Mouse (Mus musculus) ovary, adult 18-20 months (tissue): ENCODE results near the gene Lypd4.

Experiments
- DNase-seq: peaks from one replicate; pipeline ENCODE4 v3.0.0; 2022; ENCODE audit warnings: low spot score, mixed read lengths

The Lypd4 gene

GRCm38 (mm10) chr7:24887096-24887495 is 17.4 kb upstream of the Lypd4 start:
- DNase-seq = no peak

DNA sequence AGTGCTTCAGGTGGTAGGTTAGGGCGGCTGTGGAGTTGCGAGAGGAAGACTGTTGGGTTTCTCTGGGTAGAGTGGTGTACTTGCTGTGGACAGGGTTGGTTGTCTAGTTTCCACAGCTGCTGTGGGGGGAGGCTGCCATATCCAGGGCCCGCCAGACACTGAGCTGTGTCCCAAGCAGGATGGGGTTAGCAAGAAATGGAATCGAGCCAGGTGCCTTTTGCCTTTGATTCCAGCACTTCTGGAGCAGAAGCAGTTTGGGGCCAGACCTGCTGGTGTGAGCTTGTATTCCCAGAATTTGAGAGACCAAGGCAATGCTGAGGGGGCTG is 16.5 kb upstream of the Lypd4 start:
- DNase-seq = no peak

DNA sequence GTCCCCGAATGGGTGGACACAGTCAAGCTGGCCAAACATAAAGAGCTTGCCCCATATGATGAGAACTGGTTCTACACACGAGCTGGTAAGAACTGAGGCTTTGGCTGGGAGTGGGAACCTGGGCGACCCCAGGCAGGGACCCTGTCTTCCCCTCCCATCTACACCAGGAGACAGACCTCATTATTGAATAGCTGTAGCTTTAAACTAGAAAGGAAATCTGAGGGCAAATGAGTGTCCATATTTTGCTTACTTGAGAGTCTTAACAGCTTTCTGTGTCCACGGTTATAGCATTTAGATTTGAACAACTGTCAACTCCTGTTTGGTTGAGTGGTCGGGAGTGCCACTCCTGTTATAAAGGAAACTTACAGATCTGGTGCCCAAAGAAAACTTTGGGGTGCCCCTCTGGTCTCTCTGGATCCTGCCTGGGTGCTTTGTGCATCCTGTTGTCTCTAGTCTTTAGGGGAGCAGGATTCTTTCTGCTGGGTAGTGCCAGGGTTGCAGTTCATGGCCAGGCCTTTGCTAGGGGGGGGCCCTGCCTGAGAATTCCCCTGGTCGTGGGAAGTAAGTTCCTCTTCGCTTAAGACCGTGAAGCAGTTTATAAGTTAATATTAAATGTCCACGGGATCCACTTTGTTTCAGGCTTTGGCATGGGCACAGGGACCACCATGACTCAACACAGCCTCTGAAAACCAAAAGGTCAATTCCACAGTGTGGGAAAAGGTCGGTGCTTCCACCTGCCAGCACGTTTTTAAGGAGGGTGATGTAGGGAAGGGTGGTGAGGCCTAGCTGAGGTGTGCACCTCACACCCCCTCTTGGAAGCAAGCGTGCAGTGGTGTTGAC is 15.9 kb upstream of the Lypd4 start:
- no peak for DNase-seq

- DNase-seq = no peak
Measured at GRCm38 (mm10) chr7:24884693-24885291, 15.1 kb upstream of the Lypd4 start.

GRCm38 (mm10) chr7:24883896-24884692 is 14.4 kb upstream of the Lypd4 start, which contains the start of gene Rps19:
Gene Rps19, plus strand, starts transcription at chr7:24884371.
- peak; percentile 98 for DNase-seq

DNA sequence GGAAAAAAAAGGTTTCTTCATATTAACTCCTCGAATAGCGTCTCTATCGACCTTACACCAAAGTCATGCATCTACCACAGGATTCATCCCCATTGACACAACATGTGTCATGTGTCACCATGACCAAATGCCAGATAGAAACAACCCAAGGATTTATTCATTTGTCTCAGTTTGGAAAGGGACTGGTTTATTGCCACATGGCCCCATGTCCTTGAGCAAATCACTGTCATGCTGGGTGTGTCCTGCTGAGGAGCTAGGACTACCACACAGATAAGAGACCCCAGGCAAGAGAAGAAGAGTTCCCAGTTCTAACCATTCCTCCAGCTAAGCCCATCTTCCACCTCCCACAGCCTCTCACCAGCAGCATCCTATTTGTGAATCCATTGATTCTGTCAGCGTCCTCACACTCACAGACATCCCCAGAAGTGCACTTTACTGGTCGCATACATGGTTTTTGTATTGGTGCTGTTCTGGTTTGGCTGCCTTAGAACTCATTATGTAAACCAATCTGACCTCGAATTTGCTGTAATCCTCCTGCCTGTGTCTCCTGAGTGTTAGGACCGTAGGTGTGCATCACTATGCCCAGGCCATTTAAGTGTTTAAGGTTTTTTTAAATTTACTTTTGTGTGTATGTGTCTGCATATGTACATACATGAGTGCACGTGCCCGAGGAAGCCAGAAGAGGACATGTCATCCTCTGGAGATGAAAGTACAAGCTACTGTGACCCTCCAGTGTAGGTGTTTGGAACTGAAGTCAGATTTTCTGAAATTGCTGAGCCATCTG is 12.9 kb upstream of the Lypd4 start:
- no peak for DNase-seq

- DNase-seq = no peak
Measured at GRCm38 (mm10) chr7:24879620-24880019, 9.9 kb upstream of the Lypd4 start.

GRCm38 (mm10) chr7:24877588-24877987 is 7.8 kb upstream of the Lypd4 start:
- no peak for DNase-seq

DNA sequence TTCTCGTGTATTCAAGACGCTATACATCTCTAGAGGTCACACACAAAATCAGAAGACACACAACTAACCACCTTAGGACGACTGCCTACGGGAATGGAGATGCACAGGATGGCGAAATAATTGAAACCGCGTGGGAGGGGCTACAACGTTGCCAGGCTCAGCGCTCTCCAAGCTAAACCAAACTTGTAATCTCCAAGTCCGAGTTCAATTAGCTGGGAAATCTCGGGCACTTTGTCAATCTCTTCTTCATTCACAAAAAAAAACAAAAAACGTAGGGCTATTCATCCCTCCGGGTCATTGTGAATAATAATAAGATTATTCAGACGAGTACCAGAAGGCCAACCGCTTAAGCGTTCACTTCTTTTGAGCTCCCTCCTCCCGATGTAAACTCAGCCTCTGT is 661 bp downstream of the Lypd4 start:
- no peak for DNase-seq

DNA sequence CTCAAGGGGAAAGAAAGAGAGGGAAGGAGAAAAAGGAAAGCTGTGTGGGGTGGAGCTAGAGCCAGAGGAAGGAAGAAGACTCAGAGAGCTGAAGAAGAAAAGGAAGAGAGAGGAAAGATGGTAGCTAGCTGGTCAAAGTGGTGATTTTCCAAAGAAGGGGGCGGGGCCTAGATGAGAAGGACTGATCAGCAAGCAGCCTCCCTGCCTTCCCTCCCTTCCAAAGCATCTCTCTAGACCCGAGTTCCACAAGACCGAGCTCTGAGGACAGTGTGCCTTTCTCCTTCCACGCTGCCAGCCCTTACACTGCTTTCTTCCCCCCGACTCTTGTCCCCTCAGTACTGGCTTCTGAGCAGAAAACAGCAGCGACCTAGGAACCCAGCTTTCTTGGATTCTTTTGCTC is 5.6 kb downstream of the Lypd4 start:
- DNase-seq = no peak

- no peak for DNase-seq
Measured at GRCm38 (mm10) chr7:24862853-24863252, 6.9 kb downstream of the Lypd4 start.

- no peak for DNase-seq
Measured at GRCm38 (mm10) chr7:24861913-24862312, 7.8 kb downstream of the Lypd4 start, which contains the start of gene Gm9844. Gene Gm9844, plus strand, starts transcription at chr7:24862213.

DNA sequence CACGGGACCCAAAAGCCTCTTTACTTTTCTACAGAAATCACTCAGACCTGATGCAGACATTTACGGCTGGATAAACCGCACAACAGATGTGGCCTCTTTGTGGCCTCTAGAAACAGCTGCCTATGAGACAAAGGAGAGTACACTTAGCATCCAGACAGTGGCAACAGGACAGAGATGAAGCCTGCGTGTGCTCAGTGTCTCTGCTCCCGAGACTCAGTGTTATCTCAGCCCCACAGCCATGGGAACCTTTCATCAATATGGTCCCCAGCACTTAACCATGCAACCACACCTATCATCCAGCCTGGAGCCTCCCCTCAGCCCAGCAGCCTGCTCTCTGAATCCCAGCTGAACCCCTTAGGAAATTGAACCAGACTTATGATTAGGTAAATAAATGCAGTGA is 10.5 kb downstream of the Lypd4 start:
- DNase-seq = no peak

DNA sequence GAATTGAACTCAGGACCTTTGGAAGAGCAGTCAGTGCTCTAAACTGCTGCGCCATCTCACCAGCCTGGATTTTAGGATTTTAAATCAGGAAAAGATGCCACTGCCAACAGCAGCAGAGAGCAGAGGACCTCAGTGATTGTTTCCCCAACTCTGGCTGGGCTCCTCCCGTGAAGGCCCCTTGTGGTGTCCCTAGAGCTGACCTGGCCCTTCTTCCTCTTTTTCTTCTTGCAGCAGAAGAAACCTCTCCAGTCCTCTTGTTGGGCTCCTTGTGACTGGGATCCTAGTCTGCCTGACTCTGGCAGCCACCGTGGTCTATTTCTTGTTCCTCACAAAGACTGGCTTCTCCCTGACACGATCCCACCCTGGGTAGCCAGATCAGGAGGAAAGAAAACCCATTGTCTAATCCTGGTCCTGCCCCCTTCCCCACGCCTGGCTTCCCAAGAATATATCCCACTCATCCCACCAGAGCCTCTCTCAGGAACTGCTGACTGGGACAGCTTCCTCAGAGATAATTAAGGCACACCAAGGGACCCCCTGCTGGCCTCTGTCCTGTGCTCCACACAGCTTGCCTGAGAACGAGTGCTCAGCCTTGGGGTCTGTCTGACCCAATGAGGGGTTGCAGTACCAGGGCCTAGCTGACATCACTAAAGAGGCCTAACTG is 13.2 kb downstream of the Lypd4 start:
- DNase-seq = no peak

GRCm38 (mm10) chr7:24853695-24854094 is 16.0 kb downstream of the Lypd4 start:
- no peak for DNase-seq

DNA sequence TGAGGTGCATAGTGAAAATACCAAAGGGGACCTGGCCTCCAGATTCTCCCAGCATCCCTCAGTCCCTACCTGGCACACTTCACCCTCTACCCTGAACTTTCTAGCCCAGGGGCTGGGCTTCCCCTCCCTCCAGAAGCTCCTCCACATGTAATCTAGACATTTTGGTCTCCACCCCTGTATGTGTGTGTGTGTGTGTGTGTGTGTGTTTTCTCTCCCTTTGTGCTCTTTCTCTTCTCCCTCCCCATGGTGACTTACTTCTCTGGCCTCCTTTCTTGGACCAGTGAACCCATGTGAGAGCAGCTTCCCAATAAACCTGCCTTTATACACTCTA is 16.5 kb downstream of the Lypd4 start:
- DNase-seq = no peak

DNA sequence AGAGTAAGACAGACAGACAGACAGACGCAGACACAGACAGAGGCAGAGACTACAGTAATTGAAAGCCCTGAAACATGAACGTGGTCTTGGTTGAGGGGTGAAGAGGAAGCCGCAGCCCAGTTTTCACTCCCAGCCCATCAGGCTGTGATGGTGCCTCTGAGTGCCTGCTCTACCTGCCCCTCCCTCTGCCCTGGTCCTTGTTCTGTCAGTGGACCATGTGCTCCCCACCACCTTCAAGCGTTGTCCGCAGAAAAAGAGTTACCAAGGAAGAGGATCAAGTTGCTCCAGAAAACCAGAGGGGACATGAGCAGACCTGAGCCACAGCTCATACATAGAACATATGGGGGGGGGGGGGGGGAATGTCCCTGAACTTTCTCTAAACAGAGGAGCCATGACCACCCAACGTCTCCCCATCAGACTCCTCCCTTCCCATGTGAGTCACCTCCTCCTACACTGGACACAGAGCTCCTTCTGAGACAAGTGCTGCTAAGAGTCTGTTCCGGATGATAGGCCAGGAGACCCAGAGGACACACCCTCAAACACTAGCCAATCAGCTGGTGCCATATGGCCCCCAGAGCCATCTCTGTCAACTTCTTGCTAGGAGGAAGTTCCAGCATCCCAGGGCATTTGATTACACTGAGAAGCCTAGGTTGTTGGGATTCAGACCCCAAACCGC is 17.0 kb downstream of the Lypd4 start:
- no peak for DNase-seq

DNA sequence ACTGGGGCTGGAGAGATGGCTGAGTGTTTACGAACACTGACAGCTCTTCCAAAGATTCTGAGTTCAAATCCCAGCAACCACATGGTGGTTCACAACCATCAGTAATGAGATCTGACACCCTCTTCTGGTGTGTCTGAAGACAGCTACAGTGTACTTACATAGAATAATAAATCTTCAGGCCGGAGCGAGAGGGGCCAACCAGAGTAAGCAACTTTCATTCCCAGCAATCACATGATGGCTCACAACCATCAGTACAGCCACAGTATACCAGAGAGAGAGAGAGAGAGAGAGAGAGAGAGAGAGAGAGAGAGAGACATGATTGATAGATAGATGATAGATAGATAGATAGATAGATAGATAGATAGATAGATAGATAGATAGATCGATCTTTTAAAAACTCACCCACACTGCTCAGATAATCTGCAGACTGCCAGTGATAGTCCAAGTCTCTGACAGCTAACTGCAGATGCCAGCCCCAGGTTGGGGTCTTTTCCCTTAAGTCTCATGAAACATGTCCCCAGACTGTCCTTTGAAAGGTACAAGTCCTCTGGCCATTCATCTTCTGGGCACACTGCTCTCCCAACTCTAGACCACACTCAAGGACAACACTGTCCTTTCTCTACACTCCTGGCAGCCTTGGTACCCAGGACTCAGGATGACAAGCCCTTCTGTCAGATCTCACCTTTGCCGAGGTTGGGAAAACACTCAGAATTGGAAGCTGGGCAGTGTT is 18.0 kb downstream of the Lypd4 start:
- DNase-seq = no peak

DNA sequence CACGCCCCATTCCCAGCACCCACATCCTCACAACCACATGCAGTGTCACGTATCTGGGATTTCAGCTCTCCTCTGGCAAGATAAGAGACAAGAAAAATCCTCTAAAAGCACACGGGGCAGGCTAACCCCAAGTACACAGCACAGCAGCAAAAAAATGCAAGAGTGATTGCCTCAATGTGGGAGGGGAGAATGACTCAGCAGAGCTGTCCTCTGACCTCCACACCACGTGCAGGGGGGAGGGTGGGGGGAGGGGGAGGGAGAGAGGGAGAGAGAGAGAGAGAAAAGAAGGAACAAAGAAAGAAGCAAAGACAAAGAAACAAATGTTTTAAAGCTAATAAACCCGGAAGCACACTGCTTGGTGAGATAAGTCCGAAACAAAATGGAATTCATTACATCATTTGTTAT is 18.8 kb downstream of the Lypd4 start:
- peak; percentile 54 for DNase-seq

DNA sequence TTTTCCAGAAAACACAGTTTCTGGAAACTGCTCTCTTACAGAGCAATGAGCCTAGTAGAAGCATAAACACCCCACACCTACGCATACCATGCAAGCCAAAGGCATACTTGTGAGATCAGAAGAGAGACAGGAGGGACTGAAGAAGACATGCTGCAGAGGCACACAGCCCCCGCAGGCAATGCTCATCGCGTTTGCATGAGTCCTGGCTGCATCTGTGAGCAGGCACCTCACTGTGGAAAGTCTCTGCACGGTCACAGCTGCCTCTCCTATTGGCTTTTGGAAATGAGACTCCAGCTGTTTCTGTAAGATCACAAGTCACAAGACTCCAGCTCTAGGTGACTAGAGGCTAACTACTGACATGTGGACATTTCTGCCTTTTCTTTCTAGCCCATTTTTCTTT is 19.6 kb downstream of the Lypd4 start:
- DNase-seq = no peak
